Mouse (Mus musculus): ENCODE data around the gene Igfbp2.

DNA sequence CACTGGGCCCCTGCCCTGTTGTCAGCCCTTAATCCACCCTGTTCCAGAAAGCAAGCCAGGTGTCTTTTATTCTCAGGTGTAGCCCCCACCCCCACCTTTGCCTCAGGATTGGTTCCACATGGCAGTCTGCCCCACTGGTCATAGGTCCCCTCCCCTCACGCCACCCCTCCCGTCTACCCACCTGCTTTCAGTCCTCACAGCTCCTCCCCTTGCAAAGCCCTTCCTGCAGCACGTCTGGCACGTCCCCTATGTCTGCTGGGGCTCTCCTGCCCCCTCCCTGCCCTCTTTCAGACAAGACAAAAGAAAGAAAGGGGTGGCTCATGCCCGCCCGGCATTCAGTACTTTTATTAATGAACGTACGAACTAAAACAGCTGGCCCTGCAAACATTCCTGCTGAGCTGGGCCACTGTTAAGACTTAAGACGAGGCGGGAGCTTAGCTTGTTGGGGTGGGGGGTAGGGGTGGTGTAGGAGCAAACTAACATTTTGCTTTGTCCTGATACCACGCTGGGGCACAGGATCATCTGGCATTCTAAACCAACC lies 18.2 kb upstream of the Igfbp2 start:
- TF ChIP-seq GATA1 (IDR thresholded peaks at IDR 0.05; ENCODE audit: low read length) (no peak), TAL1 (IDR thresholded peaks at IDR 0.05; ENCODE audit: low read length) (no peak)

All from erythroblast, embryonic 14.5 days (primary cell).